1 mouse cellular context compared by ENCODE assay signal in the genomic region with DNA sequence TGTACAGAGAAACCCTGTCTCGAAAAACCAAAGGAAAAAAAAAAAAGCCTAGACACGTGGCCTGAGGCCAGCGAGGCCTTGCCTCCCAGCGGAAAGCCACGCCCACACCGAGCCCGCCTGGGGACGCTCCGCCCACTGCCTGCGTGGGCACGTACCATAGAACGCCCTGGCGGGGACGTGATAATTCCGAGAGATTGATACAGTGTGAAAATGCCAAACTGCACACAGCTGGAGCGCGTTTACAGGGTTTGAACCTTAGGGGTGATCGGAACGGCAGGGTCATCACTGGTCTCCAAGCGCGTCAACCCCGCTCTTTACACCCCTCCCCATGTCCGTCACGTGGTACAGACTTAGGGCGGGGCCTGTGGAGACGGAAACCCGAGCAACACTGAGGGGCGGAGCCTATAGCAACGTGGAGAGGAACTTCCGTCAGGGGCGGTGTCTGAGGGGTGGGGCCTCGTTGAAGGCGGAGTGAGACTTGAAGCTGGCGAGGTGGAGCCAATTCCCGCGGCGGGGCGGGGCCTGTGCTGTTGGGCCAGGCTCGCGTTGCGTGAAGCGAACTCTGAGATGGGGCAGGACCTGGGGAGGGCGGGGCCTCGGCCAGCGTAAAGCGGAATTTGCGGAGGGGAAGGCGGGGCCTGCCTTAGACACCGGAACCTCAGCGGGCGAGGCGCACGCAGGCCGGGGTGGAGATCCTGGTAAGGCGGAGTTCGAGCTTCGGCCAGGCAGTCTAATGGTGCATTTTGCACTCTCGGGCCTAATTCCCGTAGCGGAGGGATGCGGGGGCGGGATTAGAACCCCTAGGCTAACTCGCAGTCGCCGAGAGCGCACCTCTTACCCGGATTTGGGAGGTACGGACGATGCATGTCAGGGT.
TF ChIP-seq lines count a peak whose summit lies in the region.

A gene (plus strand): TSS at position 634 of the 874 bp plus-strand sequence.

TF ChIP-seq in CH12.LX, 34 proteins besides CTCF, POLR2A, EP300 and RAD21 (continued from another document):
- TF ChIP-seq BHLHE40 (IDR thresholded peaks at IDR 0.05; ENCODE audit: low read depth, low read length) (peak; percentile 61), HCFC1 (IDR thresholded peaks at IDR 0.05; ENCODE audit: low read depth, low read length) (peak; percentile 71), CHD1 (IDR thresholded peaks at IDR 0.05; ENCODE audit: low read depth, low read length) (peak; percentile 99), MAZ (IDR thresholded peaks at IDR 0.05; ENCODE audit: low read depth, low read length) (0 out of 2 replicates have a peak, but pooled peaks have one; percentile 1), MAX (IDR thresholded peaks at IDR 0.05; ENCODE audit: low read length) (peak; percentile 98), TCF12 (IDR thresholded peaks at IDR 0.05; ENCODE audit: low read depth, low read length) (no peak), MYC (IDR thresholded peaks at IDR 0.05; ENCODE audit: low read depth, low read length) (peak; percentile 90; the same call in 1 of the 2 replicates), TBP (conservative IDR thresholded peaks at IDR 0.05; ENCODE audit: low read depth, low read length) (no peak), KAT2A (IDR thresholded peaks at IDR 0.05; ENCODE audit: insufficient replicate concordance, low read length) (no peak), ELF1 (IDR thresholded peaks at IDR 0.05; ENCODE audit: low read depth, low read length) (peak; percentile 84), USF2 (conservative IDR thresholded peaks at IDR 0.05; ENCODE audit: low read depth, low read length) (peak; percentile 88), ZNF384 (IDR thresholded peaks at IDR 0.05; ENCODE audit: low read depth, low read length) (peak; percentile 94), GABPA (IDR thresholded peaks at IDR 0.05; ENCODE audit: insufficient replicate concordance, low read depth, low read length) (no peak)
